Mouse (Mus musculus): Measurements from ENCODE around the gene Rbm42. TPM values are rescaled to one million over a fixed set of nuclear protein-coding genes. Genes with fewer than 3 reads are reported as not detected.

Rbm42 gene
- total and polyA plus RNA-seq, 3 experiments = 65.3 to 109 (median 105) TPM

DNA sequence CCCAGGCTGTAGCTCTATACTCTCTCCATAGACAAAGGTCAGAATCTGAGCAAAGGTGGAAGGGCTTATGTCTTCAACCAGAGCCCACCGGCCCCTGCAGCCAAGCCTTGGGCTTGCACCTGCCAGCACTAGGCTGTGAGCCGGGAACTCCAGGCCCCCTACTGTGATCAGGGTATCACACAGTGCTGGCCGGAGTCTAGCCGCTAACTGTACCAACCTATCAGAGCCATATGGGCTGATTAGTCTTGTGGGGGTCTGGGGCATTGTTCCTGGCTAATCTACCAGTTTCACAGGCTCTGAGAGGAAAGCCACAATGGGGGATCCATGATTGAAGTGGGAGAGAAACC is 58.5 kb downstream of the Rbm42 start:
- Histone ChIP-seq H3K27ac (ENCODE audit: insufficient read depth, low read depth) (peak overlapping the region; percentile 100; the same call in 1 of the 2 replicates), H3K9me3 (replicated peaks; ENCODE audit: low read length) (no peaks in the 10 kb centered on the region), H3K4me1 (ENCODE audit: control insufficient read depth in 1 of 2, insufficient read depth in 2 of 2) (peaks cover 19 to 50% of the 10 kb centered on the region in 2 experiments), H3K4me3 (replicated peaks in 1 of 3; ENCODE audit: low read depth in 2 of 3, low read length in 2 of 3, poor library complexity in 1 of 3) (peak overlapping the region; percentile 84 to 93 (median 89)), H3K36me3 (replicated peaks in 1 of 2; ENCODE audit: control insufficient read depth in 1 of 2, insufficient read depth in 1 of 2, low read length in 1 of 2) (peaks cover 4 to 21% of the 10 kb centered on the region in 2 experiments), H3K4me2 (ENCODE audit: insufficient read depth, low read depth, poor library complexity, severe bottlenecking) (peak overlapping the region; percentile 93), H3K79me2 (replicated peaks; ENCODE audit: control insufficient read depth, extremely low read depth, insufficient read depth, poor library complexity, severe bottlenecking) (peaks cover 52% of the 10 kb centered on the region), H3K27me3 (replicated peaks) (no peaks in the 10 kb centered on the region), H3K9ac (ENCODE audit: insufficient read depth, low read depth) (peak overlapping the region; percentile 74)
- TF ChIP-seq ZKSCAN1 (IDR thresholded peaks at IDR 0.05; ENCODE audit: borderline replicate concordance, low read depth, low read length) (no peak), CHD2 (IDR thresholded peaks at IDR 0.05; ENCODE audit: low read length) (no peak), UBTF (IDR thresholded peaks at IDR 0.05; ENCODE audit: low read depth, low read length) (0 out of 2 replicates have a peak, but pooled peaks have one; percentile 70), ETS1 (conservative IDR thresholded peaks at IDR 0.05; ENCODE audit: low read depth, low read length) (no peak), E2F4 (IDR thresholded peaks at IDR 0.05; ENCODE audit: insufficient replicate concordance, low read depth, low read length) (no peak), MXI1 (IDR thresholded peaks at IDR 0.05; ENCODE audit: low read depth, low read length) (no peak), MAFK (IDR thresholded peaks at IDR 0.05; ENCODE audit: insufficient replicate concordance, low read length) (no peak), CHD1 (IDR thresholded peaks at IDR 0.05; ENCODE audit: low read depth, low read length) (no peak; the same call in 1 of the 2 replicates), TBP (conservative IDR thresholded peaks at IDR 0.05; ENCODE audit: low read depth, low read length) (no peak), ZC3H11A (IDR thresholded peaks at IDR 0.05; ENCODE audit: low read depth, low read length) (no peak), BHLHE40 (IDR thresholded peaks at IDR 0.05; ENCODE audit: low read depth, low read length) (no peak), MAX (IDR thresholded peaks at IDR 0.05; ENCODE audit: low read length) (no peak), RCOR1 (conservative IDR thresholded peaks at IDR 0.05; ENCODE audit: low read depth, low read length) (no peak), JUN (IDR thresholded peaks at IDR 0.05; ENCODE audit: insufficient read depth, low read depth, low read length) (no peak), TCF12 (IDR thresholded peaks at IDR 0.05; ENCODE audit: low read depth, low read length) (no peak), IRF4 (IDR thresholded peaks at IDR 0.05; ENCODE audit: low read depth, low read length) (peak; percentile 9; the same call in 1 of the 2 replicates), ELF1 (IDR thresholded peaks at IDR 0.05; ENCODE audit: low read depth, low read length) (no peak)
- dilution Hi-C loops (cut with MboI; ENCODE audit: extremely low pct_ligation_motif_present, extremely low pct_unique_long_range_greater_than_20kb, low sequenced_read_pairs) (no loop called here), in situ Hi-C loops (cut with MboI; ENCODE audit: low pct_ligation_motif_present, low pct_unique_long_range_greater_than_20kb, low sequenced_read_pairs) (no loop called here)
- no peak for DNase-seq (ENCODE audit: extremely low read depth)

Other genes starting within 250 kb of the Rbm42 start
Only the 20 nearest of the 33 such genes appear.
- gene Hspb6, start 98.1 kb downstream of the Rbm42 start, total RNA-seq (2012; rRNA removed) = 1.6 and 2.3 TPM in 2 replicates
- 0.79 and 1.2 TPM in 2 replicates for gene Hspb6, start 98.1 kb downstream of the Rbm42 start, total RNA-seq (2014; rRNA removed)
- 4.1 and 6.0 TPM in 2 replicates for gene Hspb6, start 98.1 kb downstream of the Rbm42 start, polyA plus RNA-seq (2012; ENCODE audit: insufficient read length, low read depth)
- gene Proser3, start 98.0 kb downstream of the Rbm42 start, total RNA-seq (2012; rRNA removed) = 4.0 and 5.9 TPM in 2 replicates
- gene Proser3, start 98.0 kb downstream of the Rbm42 start, total RNA-seq (2014; rRNA removed) = 1.7 and 2.0 TPM in 2 replicates
- gene Proser3, start 98.0 kb downstream of the Rbm42 start, polyA plus RNA-seq (2012; ENCODE audit: insufficient read length, low read depth) = 5.7 and 6.0 TPM in 2 replicates
- gene Lin37, start 90.5 kb downstream of the Rbm42 start, total RNA-seq (2012; rRNA removed) = 8.3 and 11.0 TPM in 2 replicates
- 4.0 and 5.2 TPM in 2 replicates for gene Lin37, start 90.5 kb downstream of the Rbm42 start, total RNA-seq (2014; rRNA removed)
- 38.6 and 49.5 TPM in 2 replicates for gene Lin37, start 90.5 kb downstream of the Rbm42 start, polyA plus RNA-seq (2012; ENCODE audit: insufficient read length, low read depth)
- 56.7 and 61.2 TPM in 2 replicates for gene U2af1l4, start 87.0 kb downstream of the Rbm42 start, total RNA-seq (2012; rRNA removed)
- gene U2af1l4, start 87.0 kb downstream of the Rbm42 start, total RNA-seq (2014; rRNA removed) = 60.8 and 63.4 TPM in 2 replicates
- gene U2af1l4, start 87.0 kb downstream of the Rbm42 start, polyA plus RNA-seq (2012; ENCODE audit: insufficient read length, low read depth) = 51.5 and 54.4 TPM in 2 replicates
- gene Gm49396, start 87.0 kb downstream of the Rbm42 start, total RNA-seq (2012; rRNA removed) = 2.6 and 2.7 TPM in 2 replicates
- gene Gm49396, start 87.0 kb downstream of the Rbm42 start, total RNA-seq (2014; rRNA removed) = 1.9 and 2.3 TPM in 2 replicates
- gene Gm49396, start 87.0 kb downstream of the Rbm42 start, polyA plus RNA-seq (2012; ENCODE audit: insufficient read length, low read depth) = 3.3 and 3.8 TPM in 2 replicates
- 55.2 and 59.2 TPM in 2 replicates for gene Psenen, start 86.7 kb downstream of the Rbm42 start, total RNA-seq (2012; rRNA removed)
- 83.6 and 92.7 TPM in 2 replicates for gene Psenen, start 86.7 kb downstream of the Rbm42 start, total RNA-seq (2014; rRNA removed)
- 101 and 121 TPM in 2 replicates for gene Psenen, start 86.7 kb downstream of the Rbm42 start, polyA plus RNA-seq (2012; ENCODE audit: insufficient read length, low read depth)
- gene Igflr1, start 84.9 kb downstream of the Rbm42 start, total RNA-seq (2012; rRNA removed) = 0.92 and 1.3 TPM in 2 replicates
- gene Igflr1, start 84.9 kb downstream of the Rbm42 start, total RNA-seq (2014; rRNA removed) = not detected in 2 replicates
- 0.65 TPM in 1 of 2 replicates, not detected in the other for gene Igflr1, start 84.9 kb downstream of the Rbm42 start, polyA plus RNA-seq (2012; ENCODE audit: insufficient read length, low read depth)
- gene Kmt2b, start 61.6 kb downstream of the Rbm42 start, total RNA-seq (2012; rRNA removed) = 17.2 and 18.3 TPM in 2 replicates
- gene Kmt2b, start 61.6 kb downstream of the Rbm42 start, total RNA-seq (2014; rRNA removed) = 4.8 and 8.4 TPM in 2 replicates
- gene Kmt2b, start 61.6 kb downstream of the Rbm42 start, polyA plus RNA-seq (2012; ENCODE audit: insufficient read length, low read depth) = 31.0 and 32.8 TPM in 2 replicates
- gene Zbtb32, start 51.4 kb downstream of the Rbm42 start, total RNA-seq (2012; rRNA removed) = 183 TPM in 2 replicates
- 156 and 173 TPM in 2 replicates for gene Zbtb32, start 51.4 kb downstream of the Rbm42 start, total RNA-seq (2014; rRNA removed)
- 171 and 178 TPM in 2 replicates for gene Zbtb32, start 51.4 kb downstream of the Rbm42 start, polyA plus RNA-seq (2012; ENCODE audit: insufficient read length, low read depth)
- 6.5 and 10.9 TPM in 2 replicates for gene Upk1a, start 37.5 kb downstream of the Rbm42 start, total RNA-seq (2012; rRNA removed)
- gene Upk1a, start 37.5 kb downstream of the Rbm42 start, total RNA-seq (2014; rRNA removed) = 0.47 and 0.49 TPM in 2 replicates
- 1.8 and 2.3 TPM in 2 replicates for gene Upk1a, start 37.5 kb downstream of the Rbm42 start, polyA plus RNA-seq (2012; ENCODE audit: insufficient read length, low read depth)
- 432 and 456 TPM in 2 replicates for gene Cox6b1, start 24.2 kb downstream of the Rbm42 start, total RNA-seq (2012; rRNA removed)
- gene Cox6b1, start 24.2 kb downstream of the Rbm42 start, total RNA-seq (2014; rRNA removed) = 776 and 802 TPM in 2 replicates
- 581 and 625 TPM in 2 replicates for gene Cox6b1, start 24.2 kb downstream of the Rbm42 start, polyA plus RNA-seq (2012; ENCODE audit: insufficient read length, low read depth)
- not detected in 2 replicates for gene Etv2, start 14.5 kb downstream of the Rbm42 start, total RNA-seq (2012; rRNA removed)
- gene Etv2, start 14.5 kb downstream of the Rbm42 start, total RNA-seq (2014; rRNA removed) = not detected in 2 replicates
- not detected in 2 replicates for gene Etv2, start 14.5 kb downstream of the Rbm42 start, polyA plus RNA-seq (2012; ENCODE audit: insufficient read length, low read depth)
- gene Haus5, start 14.7 kb upstream of the Rbm42 start, total RNA-seq (2012; rRNA removed) = 45.6 and 47.7 TPM in 2 replicates
- 32.3 and 38.5 TPM in 2 replicates for gene Haus5, start 14.7 kb upstream of the Rbm42 start, total RNA-seq (2014; rRNA removed)
- 50.9 and 52.8 TPM in 2 replicates for gene Haus5, start 14.7 kb upstream of the Rbm42 start, polyA plus RNA-seq (2012; ENCODE audit: insufficient read length, low read depth)
- gene Pmis2, start 21.3 kb upstream of the Rbm42 start, total RNA-seq (2012; rRNA removed) = not detected in 2 replicates
- not detected in 2 replicates for gene Pmis2, start 21.3 kb upstream of the Rbm42 start, total RNA-seq (2014; rRNA removed)
- gene Pmis2, start 21.3 kb upstream of the Rbm42 start, polyA plus RNA-seq (2012; ENCODE audit: insufficient read length, low read depth) = not detected in 2 replicates
- 2.4 and 4.0 TPM in 2 replicates for gene 2200002J24Rik, start 48.6 kb upstream of the Rbm42 start, total RNA-seq (2012; rRNA removed)
- gene 2200002J24Rik, start 48.6 kb upstream of the Rbm42 start, total RNA-seq (2014; rRNA removed) = 3.0 and 6.6 TPM in 2 replicates
- 2.9 and 3.5 TPM in 2 replicates for gene 2200002J24Rik, start 48.6 kb upstream of the Rbm42 start, polyA plus RNA-seq (2012; ENCODE audit: insufficient read length, low read depth)
- gene Atp4a, start 61.9 kb upstream of the Rbm42 start, total RNA-seq (2012; rRNA removed) = 0.13 TPM in 1 of 2 replicates, not detected in the other
- 0.14 and 0.67 TPM in 2 replicates for gene Atp4a, start 61.9 kb upstream of the Rbm42 start, total RNA-seq (2014; rRNA removed)
- 0.33 TPM in 1 of 2 replicates, not detected in the other for gene Atp4a, start 61.9 kb upstream of the Rbm42 start, polyA plus RNA-seq (2012; ENCODE audit: insufficient read length, low read depth)
- 136 and 137 TPM in 2 replicates for gene Tmem147, start 79.2 kb upstream of the Rbm42 start, total RNA-seq (2012; rRNA removed)
- 152 and 154 TPM in 2 replicates for gene Tmem147, start 79.2 kb upstream of the Rbm42 start, total RNA-seq (2014; rRNA removed)
- 98.4 and 149 TPM in 2 replicates for gene Tmem147, start 79.2 kb upstream of the Rbm42 start, polyA plus RNA-seq (2012; ENCODE audit: insufficient read length, low read depth)
- 0.42 and 0.89 TPM in 2 replicates for gene Gapdhs, start 93.4 kb upstream of the Rbm42 start, total RNA-seq (2012; rRNA removed)
- not detected in 2 replicates for gene Gapdhs, start 93.4 kb upstream of the Rbm42 start, total RNA-seq (2014; rRNA removed)
- 1.7 and 2.9 TPM in 2 replicates for gene Gapdhs, start 93.4 kb upstream of the Rbm42 start, polyA plus RNA-seq (2012; ENCODE audit: insufficient read length, low read depth)
- 0.59 and 0.76 TPM in 2 replicates for gene Sbsn, start 101.2 kb upstream of the Rbm42 start, total RNA-seq (2012; rRNA removed)
- gene Sbsn, start 101.2 kb upstream of the Rbm42 start, total RNA-seq (2014; rRNA removed) = 0.30 TPM in 1 of 2 replicates, not detected in the other
- gene Sbsn, start 101.2 kb upstream of the Rbm42 start, polyA plus RNA-seq (2012; ENCODE audit: insufficient read length, low read depth) = 0.69 and 1.1 TPM in 2 replicates
- not detected in 2 replicates for gene Dmkn, start 113.4 kb upstream of the Rbm42 start, total RNA-seq (2012; rRNA removed)
- gene Dmkn, start 113.4 kb upstream of the Rbm42 start, total RNA-seq (2014; rRNA removed) = not detected in 2 replicates
- not detected in 2 replicates for gene Dmkn, start 113.4 kb upstream of the Rbm42 start, polyA plus RNA-seq (2012; ENCODE audit: insufficient read length, low read depth)

Measured in CH12.LX (cell line).